42 mouse cellular contexts compared by ENCODE assay signal in genomic region chr9:106576112-106576511, GRCm38 (mm10). TPM values are rescaled to one million over a fixed set of nuclear protein-coding genes. Genes with fewer than 3 reads are reported as not detected.
"Had no signal": no experiment of that assay in that cellular context is flagged by ENCODE, and none has a peak within 500 bp of the region (broad histone marks: within the 10 kb centered on the region; RNA-seq: fewer than 3 reads in every experiment).

No protein-coding gene starts in this region.

- H3K4me3 ChIP-seq: heart, embryonic 10.5 days; heart, embryonic 12.5 days; heart, embryonic 13.5 days; heart, embryonic 15.5 days; hindbrain, embryonic 10.5 days; hindbrain, embryonic 12.5 days; hindbrain, embryonic 13.5 days; hindbrain, embryonic 15.5 days; intestine, embryonic 15.5 days; kidney, embryonic 15.5 days; left cerebral cortex, adult 2 months had no signal

- DNase-seq: heart, postnatal 14 days; heart, postnatal 36 days; heart, postnatal 4 days; kidney, adult 11 months; kidney, adult 18-20 months; kidney, adult 2 months; kidney, adult 8-10 months; kidney, adult 9 months; kidney, postnatal 10 days; kidney, postnatal 14 days; kidney, postnatal 25 days; kidney, postnatal 36 days; kidney, postnatal 4 days; layer of hippocampus, adult 9-11 months had no signal

- ATAC-seq: hindbrain, embryonic 16.5 days; hindbrain, postnatal 0 days; inflammation-experienced regulatory T-cells, adult 6 months; intestine, embryonic 15.5 days; intestine, embryonic 16.5 days; intestine, postnatal 0 days had no signal

- H3K27ac ChIP-seq: heart, embryonic 10.5 days; heart, embryonic 13.5 days; heart, embryonic 15.5 days; hindbrain, embryonic 10.5 days; hindbrain, embryonic 12.5 days; hindbrain, embryonic 13.5 days; hindbrain, embryonic 14.5 days; hindbrain, embryonic 15.5 days; hindbrain, postnatal 0 days; intestine, embryonic 15.5 days; kidney, embryonic 15.5 days; kidney, postnatal 0 days; left cerebral cortex, adult 2 months had no signal

RNA-seq across cellular contexts. Expression of gene Iqcf4, which starts 5.3 kb away (rescaled TPM):
- total RNA-seq: heart, postnatal 10 days; heart, postnatal 14 days; heart, postnatal 25 days; heart, postnatal 36 days; heart, postnatal 4 days; hematopoietic stem cell, adult 5-6 weeks; hindbrain, postnatal 0 days; layer of hippocampus, adult 18-20 months; layer of hippocampus, adult 8-10 months; layer of hippocampus, postnatal 10 days; layer of hippocampus, postnatal 14 days; layer of hippocampus, postnatal 25 days; left cerebral cortex, adult 18-20 months; left cerebral cortex, adult 2 months; left cerebral cortex, adult 8-10 months had no signal

RNA-seq across cellular contexts. Expression of gene Iqcf3, which starts 14.7 kb away (rescaled TPM):
- total RNA-seq: heart, postnatal 10 days; heart, postnatal 14 days; heart, postnatal 25 days; heart, postnatal 36 days; heart, postnatal 4 days; hematopoietic stem cell, adult 5-6 weeks; hindbrain, postnatal 0 days; layer of hippocampus, adult 18-20 months; layer of hippocampus, adult 8-10 months; layer of hippocampus, postnatal 10 days; layer of hippocampus, postnatal 14 days; layer of hippocampus, postnatal 25 days; left cerebral cortex, adult 18-20 months; left cerebral cortex, adult 2 months; left cerebral cortex, adult 8-10 months had no signal

RNA-seq across cellular contexts. Expression of gene Iqcf6, which starts 50.3 kb away (rescaled TPM):
- total RNA-seq: heart, postnatal 10 days; heart, postnatal 14 days; heart, postnatal 25 days; heart, postnatal 36 days; heart, postnatal 4 days; hematopoietic stem cell, adult 5-6 weeks; hindbrain, postnatal 0 days; layer of hippocampus, adult 18-20 months; layer of hippocampus, adult 8-10 months; layer of hippocampus, postnatal 10 days; layer of hippocampus, postnatal 14 days; layer of hippocampus, postnatal 25 days; left cerebral cortex, adult 18-20 months; left cerebral cortex, adult 2 months; left cerebral cortex, adult 8-10 months had no signal
